Mouse (Mus musculus): ENCODE measurements around the gene Tff2.

GRCm38 (mm10) chr17:31181490-31181889 lies 37.4 kb upstream of the Tff2 start:
- TF ChIP-seq CHD1 (IDR thresholded peaks at IDR 0.05; ENCODE audit: low read depth, low read length), result no peak
- no peak for TF ChIP-seq CTCF (IDR thresholded peaks at IDR 0.05 in 2 of 3, conservative IDR thresholded peaks at IDR 0.05 in 1 of 3; ENCODE audit: control insufficient read depth in 1 of 3, insufficient read depth in 1 of 3, low read depth in 2 of 3, low read length in 3 of 3, poor library complexity in 1 of 3, severe bottlenecking in 1 of 3)
- no peak for TF ChIP-seq TBP (IDR thresholded peaks at IDR 0.05; ENCODE audit: low read depth, low read length)
- no peak for TF ChIP-seq POLR2A (IDR thresholded peaks at IDR 0.05; ENCODE audit: control insufficient read depth in 1 of 2, insufficient read depth in 1 of 2, low read depth in 1 of 2, low read length in 2 of 2, poor library complexity in 1 of 2)
- no peak for TF ChIP-seq NRF1 (IDR thresholded peaks at IDR 0.05; ENCODE audit: insufficient read depth, low read depth, low read length, poor library complexity, severe bottlenecking)
- no peak for TF ChIP-seq ZC3H11A (IDR thresholded peaks at IDR 0.05; ENCODE audit: low read depth, low read length)
- TF ChIP-seq E2F4 (IDR thresholded peaks at IDR 0.05; ENCODE audit: borderline replicate concordance, low read depth, low read length), result no peak
- no peak for TF ChIP-seq ZMIZ1 (IDR thresholded peaks at IDR 0.05; ENCODE audit: low read depth, low read length)
- no peak for TF ChIP-seq BHLHE40 (IDR thresholded peaks at IDR 0.05; ENCODE audit: borderline replicate concordance, low read depth, low read length)
